Mouse (Mus musculus) bone marrow, adult 2 months (tissue): ENCODE measurements around the gene Inpp4b.

Experiments used
- CTCF ChIP-seq: fragments of 200-500 bp; IDR thresholded peaks from 2 replicates; pipeline ENCODE4 v1.5.1; 2011; ENCODE audit warnings: low read length, control low read depth; ENCODE audit not compliant: control insufficient read depth, insufficient read depth
- POLR2A ChIP-seq: fragments of 200-500 bp; IDR thresholded peaks from 2 replicates; pipeline ENCODE4 v1.6.1; 2011; ENCODE audit warnings: low read depth, mild to moderate bottlenecking, control low read depth, low read length, borderline replicate concordance; ENCODE audit not compliant: control insufficient read depth

DNA sequence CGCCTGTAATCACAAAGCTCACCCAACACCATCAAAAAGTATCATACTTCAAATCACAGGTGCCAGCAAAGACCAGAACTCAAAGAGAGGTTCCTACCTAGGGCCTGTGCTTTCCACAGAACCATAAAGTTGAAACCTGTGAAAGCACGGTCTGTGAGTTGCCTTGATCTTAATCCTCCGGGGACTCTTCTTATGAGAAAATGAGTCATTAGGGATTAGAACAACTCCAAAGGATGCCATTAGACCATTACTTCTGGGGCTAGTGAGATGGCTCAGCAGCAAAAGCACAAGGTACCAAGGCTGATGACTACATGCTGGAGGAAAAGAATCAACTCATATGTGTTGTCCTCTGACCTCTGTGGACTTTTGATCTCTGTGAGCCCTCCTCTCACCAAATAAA lies 121.4 kb downstream of the Inpp4b start:
- TF ChIP-seq POLR2A, result no peak
- no peak for TF ChIP-seq CTCF
